Mouse (Mus musculus): ENCODE data around the gene Ercc1. TPM values are rescaled to one million over a fixed set of nuclear protein-coding genes. Genes with fewer than 3 reads are reported as not detected.

The Ercc1 gene
- polyA plus RNA-seq, 1 experiment from 2014 or later = 61.4 TPM

DNA sequence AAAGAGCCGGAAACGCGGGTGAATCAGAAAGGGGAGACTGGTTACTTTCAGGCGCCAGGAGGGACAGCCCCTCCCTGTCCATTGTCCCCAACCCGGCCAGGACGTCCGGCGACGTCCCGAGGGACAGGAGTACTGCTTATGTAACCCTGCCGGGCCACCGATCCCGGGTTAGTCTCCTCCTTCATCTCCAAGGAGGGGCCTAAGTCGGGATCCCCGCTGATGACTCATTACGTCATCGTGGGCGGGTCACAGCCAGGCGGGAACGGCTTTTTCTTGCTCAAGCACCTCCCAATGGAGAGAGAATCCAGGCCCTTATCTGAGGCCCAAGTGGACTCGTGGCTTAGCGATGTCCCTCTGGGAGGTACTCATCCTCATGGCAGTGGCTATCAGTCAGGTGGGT is 17.4 kb upstream of the Ercc1 start:
- peak overlapping the region; percentile 66 for H3K9ac ChIP-seq (ENCODE audit: low read length)
- no peaks in the 10 kb centered on the region for H3K36me3 ChIP-seq (ENCODE audit: control insufficient read depth, insufficient read depth, low read length)
- under 1% methylated on average over 22 of the region's 22 CpGs for WGBS
- peak overlapping the region; percentile 73 for H3K4me2 ChIP-seq (ENCODE audit: low read depth, low read length)
- peak; percentile 79 for ATAC-seq (ENCODE audit: insufficient read depth, low FRiP score)
- peak overlapping the region; percentile 51 for H3K4me3 ChIP-seq (replicated peaks; ENCODE audit: low read length)
- H3K9me3 ChIP-seq (replicated peaks; ENCODE audit: control insufficient read depth, low read length) = no peaks in the 10 kb centered on the region
- H3K27ac ChIP-seq (ENCODE audit: low read length) = peak overlapping the region; percentile 82
- H3K27me3 ChIP-seq (ENCODE audit: control insufficient read depth, insufficient read depth, low read length) = no peaks in the 10 kb centered on the region
- H3K4me1 ChIP-seq (ENCODE audit: control insufficient read depth, insufficient read depth, low read length) = peaks cover 15% of the 10 kb centered on the region

DNA sequence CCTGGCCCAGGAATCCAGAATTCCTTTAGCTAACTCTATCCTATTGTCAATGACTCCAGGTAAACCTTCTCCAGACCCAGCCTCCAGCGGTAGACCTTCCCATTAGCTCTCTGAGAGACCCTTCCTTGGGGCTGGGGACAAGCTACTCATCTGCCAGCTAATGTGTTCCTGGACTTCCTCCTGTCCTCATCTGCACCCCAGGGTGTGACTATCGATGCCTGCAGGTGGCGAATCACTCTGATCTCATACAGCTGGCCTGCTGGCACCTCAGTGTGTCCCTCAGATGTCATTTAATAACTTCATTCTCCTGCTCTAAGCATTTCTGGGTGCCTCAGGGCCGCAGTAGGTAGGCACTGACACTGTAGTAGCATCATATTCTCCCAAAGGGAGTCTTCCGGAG is 16.8 kb upstream of the Ercc1 start:
- Histone ChIP-seq H3K4me1 (ENCODE audit: control insufficient read depth, insufficient read depth, low read length) (peaks cover 14% of the 10 kb centered on the region; the same call in 1 of the 2 replicates), H3K27ac (ENCODE audit: low read length) (peak overlapping the region; percentile 82; the same call in 1 of the 2 replicates), H3K4me3 (replicated peaks; ENCODE audit: low read length) (no peak overlapping the region), H3K9ac (ENCODE audit: low read length) (peak overlapping the region; percentile 66), H3K9me3 (replicated peaks; ENCODE audit: control insufficient read depth, low read length) (no peaks in the 10 kb centered on the region), H3K4me2 (ENCODE audit: low read depth, low read length) (peak overlapping the region; percentile 73; the same call in 1 of the 2 replicates), H3K27me3 (ENCODE audit: control insufficient read depth, insufficient read depth, low read length) (no peaks in the 10 kb centered on the region), H3K36me3 (ENCODE audit: control insufficient read depth, insufficient read depth, low read length) (no peaks in the 10 kb centered on the region)
- no peak for ATAC-seq (ENCODE audit: insufficient read depth, low FRiP score)
- 69% methylated on average over 5 of the region's 5 CpGs for WGBS

DNA sequence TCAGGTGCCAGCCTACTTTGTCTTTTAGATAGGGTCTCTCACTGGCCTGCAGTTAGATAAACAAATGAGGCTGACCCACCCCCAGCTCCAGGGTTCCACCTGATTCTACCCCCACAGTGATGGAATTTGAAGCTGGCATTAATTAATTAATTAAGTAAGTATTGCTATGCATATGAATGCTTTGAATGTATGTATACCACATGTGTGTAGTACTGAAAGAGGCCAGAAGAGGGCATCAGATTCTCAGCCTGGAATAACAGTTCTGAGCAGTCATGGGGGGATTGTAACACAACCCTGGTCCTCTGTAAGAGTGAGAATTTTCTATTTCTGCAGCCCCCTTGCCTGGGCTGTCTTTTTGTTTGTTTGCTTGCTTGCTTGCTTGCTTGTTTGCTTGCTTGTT is 16.2 kb upstream of the Ercc1 start:
- Histone ChIP-seq H3K36me3 (ENCODE audit: control insufficient read depth, insufficient read depth, low read length) (no peaks in the 10 kb centered on the region), H3K4me3 (replicated peaks; ENCODE audit: low read length) (no peak overlapping the region), H3K27ac (ENCODE audit: low read length) (no peak overlapping the region), H3K27me3 (ENCODE audit: control insufficient read depth, insufficient read depth, low read length) (no peaks in the 10 kb centered on the region), H3K9me3 (replicated peaks; ENCODE audit: control insufficient read depth, low read length) (no peaks in the 10 kb centered on the region), H3K4me1 (ENCODE audit: control insufficient read depth, insufficient read depth, low read length) (peaks cover 15% of the 10 kb centered on the region), H3K9ac (ENCODE audit: low read length) (no peak overlapping the region), H3K4me2 (ENCODE audit: low read depth, low read length) (no peak overlapping the region)
- ATAC-seq (ENCODE audit: insufficient read depth, low FRiP score) = no peak

DNA sequence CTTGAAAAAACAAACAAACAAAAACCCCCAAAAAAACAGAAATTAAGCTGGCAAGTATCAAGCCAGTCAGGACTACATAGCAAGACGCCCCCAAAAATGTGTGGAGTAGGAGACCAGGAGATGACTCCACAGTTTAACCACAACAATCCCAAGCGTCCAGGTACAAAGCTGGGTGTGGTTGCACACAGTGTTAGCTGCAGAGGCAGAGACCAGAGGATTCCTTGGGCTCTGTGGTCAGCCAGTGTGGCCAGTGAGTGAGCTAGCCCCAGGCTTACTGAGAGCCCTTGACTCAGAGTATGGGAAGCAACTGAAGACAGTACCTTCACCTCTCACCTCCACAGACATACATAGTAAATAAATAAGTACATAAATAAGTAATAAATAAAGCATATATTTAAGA is 12.7 kb upstream of the Ercc1 start:
- H3K4me3 ChIP-seq (replicated peaks; ENCODE audit: low read length) = no peak overlapping the region
- WGBS = 56% methylated on average over 2 of the region's 2 CpGs
- H3K9me3 ChIP-seq (replicated peaks; ENCODE audit: control insufficient read depth, low read length) = no peaks in the 10 kb centered on the region
- H3K27ac ChIP-seq (ENCODE audit: low read length) = no peak overlapping the region
- H3K36me3 ChIP-seq (ENCODE audit: control insufficient read depth, insufficient read depth, low read length) = no peaks in the 10 kb centered on the region
- no peak for ATAC-seq (ENCODE audit: insufficient read depth, low FRiP score)
- peaks cover 12% of the 10 kb centered on the region for H3K4me1 ChIP-seq (ENCODE audit: control insufficient read depth, insufficient read depth, low read length)
- no peak overlapping the region for H3K9ac ChIP-seq (ENCODE audit: low read length)
- no peaks in the 10 kb centered on the region for H3K27me3 ChIP-seq (ENCODE audit: control insufficient read depth, insufficient read depth, low read length)
- H3K4me2 ChIP-seq (ENCODE audit: low read depth, low read length) = no peak overlapping the region

DNA sequence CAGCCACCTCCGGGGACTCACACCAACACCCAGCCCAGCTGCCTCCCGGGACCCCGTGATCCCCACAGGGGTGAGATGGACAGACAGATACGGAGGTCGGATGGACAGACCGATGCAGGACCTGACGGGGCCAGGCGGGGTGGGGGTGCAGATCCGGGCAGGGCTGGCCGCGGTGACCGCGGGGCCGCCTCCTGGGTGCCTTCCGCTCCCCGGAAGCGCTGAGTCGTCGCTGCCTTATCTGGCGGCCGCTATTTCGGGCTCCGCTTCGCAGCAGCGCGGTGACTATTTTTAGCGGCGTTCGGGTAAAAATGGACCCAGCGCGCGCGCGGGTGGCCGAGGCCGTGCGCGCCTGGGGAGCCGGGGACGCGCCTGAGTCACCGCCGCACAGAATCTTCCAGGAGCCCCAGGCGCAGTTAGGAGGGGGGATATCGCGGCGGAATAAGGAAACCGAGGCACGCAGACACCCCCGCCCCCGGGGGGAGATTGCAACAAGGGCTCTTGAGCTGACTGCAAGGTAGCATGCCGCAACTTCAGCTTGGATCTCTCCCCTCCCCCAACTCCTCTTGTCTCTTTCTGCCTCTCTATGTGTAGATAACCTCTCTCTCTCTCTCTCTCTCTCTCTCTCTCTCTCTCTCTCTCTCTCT is 11.7 kb upstream of the Ercc1 start:
- no peaks in the 10 kb centered on the region for H3K27me3 ChIP-seq (ENCODE audit: control insufficient read depth, insufficient read depth, low read length)
- no peaks in the 10 kb centered on the region for H3K9me3 ChIP-seq (replicated peaks; ENCODE audit: control insufficient read depth, low read length)
- H3K4me1 ChIP-seq (ENCODE audit: control insufficient read depth, insufficient read depth, low read length) = peaks cover 5% of the 10 kb centered on the region; the same call in 1 of the 2 replicates
- ATAC-seq (ENCODE audit: insufficient read depth, low FRiP score) = peak; percentile 66; the same call in 1 of the 2 replicates
- H3K27ac ChIP-seq (ENCODE audit: low read length) = peak overlapping the region; percentile 70
- H3K9ac ChIP-seq (ENCODE audit: low read length) = peak overlapping the region; percentile 83
- 1% methylated on average over 52 of the region's 52 CpGs for WGBS
- H3K4me2 ChIP-seq (ENCODE audit: low read depth, low read length) = peak overlapping the region; percentile 65
- no peaks in the 10 kb centered on the region for H3K36me3 ChIP-seq (ENCODE audit: control insufficient read depth, insufficient read depth, low read length)
- peak overlapping the region; percentile 66 for H3K4me3 ChIP-seq (replicated peaks; ENCODE audit: low read length)

DNA sequence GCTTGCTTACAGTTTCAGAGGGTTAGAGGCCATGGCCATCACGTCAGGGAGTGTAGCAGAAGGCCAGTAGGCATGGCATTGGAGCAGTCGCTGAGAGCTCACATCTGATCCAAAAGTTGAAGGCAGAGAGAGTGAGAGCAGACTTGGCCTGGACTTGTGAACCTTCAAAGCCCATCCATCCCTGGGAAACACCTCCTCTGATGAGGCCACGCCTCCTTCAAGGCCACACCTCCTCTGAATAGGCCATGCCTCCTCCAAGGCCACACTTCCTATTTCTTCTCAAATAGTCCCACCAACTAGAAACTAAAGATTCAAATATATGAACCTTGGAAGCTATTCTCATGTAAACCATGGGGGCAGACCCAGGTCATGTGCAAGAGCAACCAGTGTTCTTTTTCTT is 9.0 kb upstream of the Ercc1 start:
- Histone ChIP-seq H3K27me3 (ENCODE audit: control insufficient read depth, insufficient read depth, low read length) (no peaks in the 10 kb centered on the region), H3K4me1 (ENCODE audit: control insufficient read depth, insufficient read depth, low read length) (peaks cover 5% of the 10 kb centered on the region; the same call in 1 of the 2 replicates), H3K4me2 (ENCODE audit: low read depth, low read length) (no peak overlapping the region), H3K36me3 (ENCODE audit: control insufficient read depth, insufficient read depth, low read length) (no peaks in the 10 kb centered on the region), H3K9me3 (replicated peaks; ENCODE audit: control insufficient read depth, low read length) (no peaks in the 10 kb centered on the region), H3K4me3 (replicated peaks; ENCODE audit: low read length) (no peak overlapping the region), H3K27ac (ENCODE audit: low read length) (no peak overlapping the region), H3K9ac (ENCODE audit: low read length) (no peak overlapping the region)
- no peak for ATAC-seq (ENCODE audit: insufficient read depth, low FRiP score)
- 43% methylated on average over 3 of the region's 3 CpGs for WGBS

DNA sequence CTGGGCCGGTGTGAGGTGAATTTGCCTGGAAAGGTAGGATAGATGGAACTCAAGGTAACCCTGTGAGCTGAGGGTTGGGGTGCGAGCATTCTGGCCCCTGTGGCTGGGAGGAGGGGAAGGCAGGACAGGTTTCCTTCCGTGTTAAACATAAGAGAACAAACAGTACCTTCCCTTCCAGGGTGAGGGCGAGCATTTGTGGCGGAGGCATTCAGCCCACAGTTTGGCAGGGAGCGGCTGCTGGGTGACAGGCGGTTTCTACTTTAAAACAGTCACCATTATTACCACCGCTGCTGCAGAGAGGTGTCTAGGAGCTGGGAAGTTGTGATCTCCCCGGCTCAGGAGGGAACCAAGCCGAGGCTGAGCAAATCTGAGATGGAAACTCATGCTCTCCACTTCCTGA is 7.5 kb upstream of the Ercc1 start:
- Histone ChIP-seq H3K9me3 (replicated peaks; ENCODE audit: control insufficient read depth, low read length) (no peaks in the 10 kb centered on the region), H3K4me3 (replicated peaks; ENCODE audit: low read length) (no peak overlapping the region), H3K36me3 (ENCODE audit: control insufficient read depth, insufficient read depth, low read length) (no peaks in the 10 kb centered on the region), H3K4me2 (ENCODE audit: low read depth, low read length) (no peak overlapping the region), H3K9ac (ENCODE audit: low read length) (0 out of 2 replicates have a peak overlapping the region, but pooled peaks have one; percentile 35), H3K27ac (ENCODE audit: low read length) (no peak overlapping the region), H3K4me1 (ENCODE audit: control insufficient read depth, insufficient read depth, low read length) (peaks cover 13% of the 10 kb centered on the region), H3K27me3 (ENCODE audit: control insufficient read depth, insufficient read depth, low read length) (0 out of 2 replicates have a peak, but pooled peaks cover 5% of the 10 kb centered on the region)
- WGBS = 54% methylated on average over 10 of the region's 10 CpGs
- ATAC-seq (ENCODE audit: insufficient read depth, low FRiP score) = no peak

DNA sequence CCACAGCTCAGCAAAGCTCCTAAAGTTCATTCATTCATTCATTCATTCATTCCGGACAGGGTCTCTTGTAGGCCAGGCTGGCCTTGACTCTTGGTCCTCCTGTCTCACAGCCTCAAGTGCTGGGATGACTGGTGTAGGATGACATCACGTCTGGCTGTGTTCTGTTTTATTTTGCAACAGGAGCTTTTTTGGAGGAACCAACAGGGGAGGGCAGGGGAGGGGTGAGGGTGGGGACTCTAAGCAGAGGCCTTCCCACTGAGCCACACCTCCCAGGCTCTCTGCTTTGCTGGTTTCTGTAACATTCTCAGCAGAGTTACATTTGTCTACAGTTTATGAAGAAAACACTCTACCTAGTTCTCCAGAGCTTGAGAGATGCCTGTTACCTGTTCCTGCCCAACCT is 6.5 kb upstream of the Ercc1 start:
- Histone ChIP-seq H3K27ac (ENCODE audit: low read length) (no peak overlapping the region), H3K4me2 (ENCODE audit: low read depth, low read length) (no peak overlapping the region), H3K27me3 (ENCODE audit: control insufficient read depth, insufficient read depth, low read length) (0 out of 2 replicates have a peak, but pooled peaks cover 5% of the 10 kb centered on the region), H3K9ac (ENCODE audit: low read length) (no peak overlapping the region), H3K9me3 (replicated peaks; ENCODE audit: control insufficient read depth, low read length) (no peaks in the 10 kb centered on the region), H3K36me3 (ENCODE audit: control insufficient read depth, insufficient read depth, low read length) (no peaks in the 10 kb centered on the region), H3K4me1 (ENCODE audit: control insufficient read depth, insufficient read depth, low read length) (peaks cover 13% of the 10 kb centered on the region), H3K4me3 (replicated peaks; ENCODE audit: low read length) (no peak overlapping the region)
- 54% methylated on average over 2 of the region's 2 CpGs for whole genome bisulfite sequencing
- no peak for ATAC-seq (ENCODE audit: insufficient read depth, low FRiP score)

DNA sequence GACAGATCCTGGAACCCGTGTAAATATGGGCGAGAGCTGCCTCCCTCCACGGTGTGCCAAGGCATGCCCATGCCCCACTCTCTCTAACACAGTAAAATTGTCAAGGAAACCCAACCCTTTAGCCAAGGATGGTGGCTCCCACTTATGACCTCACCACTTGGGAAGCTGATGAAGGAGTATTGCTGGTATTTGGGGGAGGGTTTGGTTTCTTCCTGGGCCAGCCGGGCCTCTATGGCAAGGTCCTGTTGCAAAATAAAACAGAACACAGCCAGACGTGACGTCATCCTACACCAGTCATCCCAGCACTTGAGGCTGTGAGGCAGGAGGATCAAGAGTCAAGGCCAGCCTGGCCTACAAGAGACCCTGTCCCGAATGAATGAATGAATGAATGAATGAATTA is 6.0 kb upstream of the Ercc1 start:
- WGBS = 59% methylated on average over 7 of the region's 7 CpGs
- Histone ChIP-seq H3K36me3 (ENCODE audit: control insufficient read depth, insufficient read depth, low read length) (no peaks in the 10 kb centered on the region), H3K4me2 (ENCODE audit: low read depth, low read length) (no peak overlapping the region), H3K27ac (ENCODE audit: low read length) (no peak overlapping the region), H3K27me3 (ENCODE audit: control insufficient read depth, insufficient read depth, low read length) (0 out of 2 replicates have a peak, but pooled peaks cover 5% of the 10 kb centered on the region), H3K9ac (ENCODE audit: low read length) (no peak overlapping the region), H3K4me1 (ENCODE audit: control insufficient read depth, insufficient read depth, low read length) (peaks cover 10% of the 10 kb centered on the region), H3K9me3 (replicated peaks; ENCODE audit: control insufficient read depth, low read length) (no peaks in the 10 kb centered on the region), H3K4me3 (replicated peaks; ENCODE audit: low read length) (no peak overlapping the region)
- ATAC-seq (ENCODE audit: insufficient read depth, low FRiP score) = no peak
